Mouse (Mus musculus): ENCODE measurements around the gene Bud13. TPM values are rescaled to one million over a fixed set of nuclear protein-coding genes. Genes with fewer than 3 reads are reported as not detected.

Bud13 gene
- 4.0 and 8.1 TPM in 2 replicates for polyA plus RNA-seq (2012; ENCODE audit: insufficient read depth, low replicate concordance)

DNA sequence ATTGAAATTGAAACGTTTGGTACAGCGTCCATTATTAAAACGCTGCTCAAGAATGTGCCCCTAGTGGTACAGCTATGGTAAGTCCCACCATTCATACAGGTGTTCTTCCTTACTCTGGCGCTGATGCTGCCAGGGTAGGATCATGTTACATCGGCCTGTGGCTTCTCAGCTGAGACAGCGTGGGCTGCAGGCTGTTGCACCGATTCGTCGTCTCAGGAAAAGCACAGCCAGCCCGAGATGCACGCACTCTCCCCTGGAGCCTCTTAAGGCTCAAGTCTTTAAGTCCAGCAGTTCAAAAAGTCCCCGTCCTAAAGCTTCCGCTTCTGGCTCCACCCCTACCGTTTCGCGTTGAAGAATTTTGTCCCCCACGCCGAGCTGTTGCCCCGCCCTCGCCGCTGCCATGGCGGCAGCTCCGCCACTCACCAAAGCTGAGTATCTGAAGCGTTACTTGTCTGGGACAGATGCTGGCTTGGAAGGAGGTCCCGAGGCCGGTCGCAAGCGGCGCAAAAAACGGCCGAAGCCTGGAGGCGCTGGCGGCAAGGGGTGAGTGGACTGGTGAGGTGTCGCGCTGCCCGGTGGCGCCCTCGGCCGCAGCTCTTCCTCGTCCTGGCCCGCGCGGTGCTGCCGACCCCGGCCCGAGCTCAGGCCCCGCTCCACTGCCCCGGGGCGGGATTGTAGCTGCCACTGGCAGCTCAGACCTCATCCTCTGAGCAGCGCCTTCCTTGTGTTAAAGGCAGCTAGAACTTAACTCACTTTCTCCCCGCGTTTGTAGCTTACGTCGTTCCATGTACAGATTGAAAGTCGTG lies at the start of gene Bud13:
Gene Bud13 (plus strand): TSS at position 378 of the 806 bp plus-strand sequence.
- H3K27me3 ChIP-seq (replicated peaks) = no peaks in the 10 kb centered on the region
- peaks cover 37% of the 10 kb centered on the region for H3K4me1 ChIP-seq
- H3K9me3 ChIP-seq = no peaks in the 10 kb centered on the region
- H3K4me3 ChIP-seq (replicated peaks) = peak within 1 kb of the TSS; percentile 99
- H3K36me3 ChIP-seq (replicated peaks; ENCODE audit: low read length) = peaks cover 63% of the 10 kb centered on the region
- TF ChIP-seq FLI1 (IDR thresholded peaks at IDR 0.05; ENCODE audit: low read length) = no peak
- no peak for TF ChIP-seq GATA1 (IDR thresholded peaks at IDR 0.05; ENCODE audit: borderline replicate concordance, low read length)

GRCm38 (mm10) chr9:46235196-46235595 lies 47.6 kb upstream of the Bud13 start:
- H3K4me1 ChIP-seq = peaks cover 16% of the 10 kb centered on the region
- H3K4me3 ChIP-seq (replicated peaks) = no peak overlapping the region
- H3K27me3 ChIP-seq (replicated peaks) = peaks cover 85% of the 10 kb centered on the region
- no peaks in the 10 kb centered on the region for H3K36me3 ChIP-seq (replicated peaks; ENCODE audit: low read length)
- no peaks in the 10 kb centered on the region for H3K9me3 ChIP-seq
- TF ChIP-seq FLI1 (IDR thresholded peaks at IDR 0.05; ENCODE audit: low read length) (no peak), GATA1 (IDR thresholded peaks at IDR 0.05; ENCODE audit: borderline replicate concordance, low read length) (no peak)

GRCm38 (mm10) chr9:46235596-46235648 lies 47.4 kb upstream of the Bud13 start, which contains the start of gene Apoc3:
Gene Apoc3, minus strand, starts transcription at chr9:46235636.
- no peak for TF ChIP-seq FLI1 (IDR thresholded peaks at IDR 0.05; ENCODE audit: low read length)
- TF ChIP-seq GATA1 (IDR thresholded peaks at IDR 0.05; ENCODE audit: borderline replicate concordance, low read length) = no peak
- Histone ChIP-seq H3K4me1 (peaks cover 16% of the 10 kb centered on the region), H3K9me3 (no peaks in the 10 kb centered on the region), H3K4me3 (replicated peaks) (no peak within 1 kb of the TSS), H3K27me3 (replicated peaks) (peaks cover 84% of the 10 kb centered on the region), H3K36me3 (replicated peaks; ENCODE audit: low read length) (no peaks in the 10 kb centered on the region)

- H3K27me3 ChIP-seq (replicated peaks) = peaks cover 84% of the 10 kb centered on the region
- TF ChIP-seq GATA1 (IDR thresholded peaks at IDR 0.05; ENCODE audit: borderline replicate concordance, low read length) (no peak), FLI1 (IDR thresholded peaks at IDR 0.05; ENCODE audit: low read length) (no peak)
- H3K4me1 ChIP-seq = peaks cover 15% of the 10 kb centered on the region
- no peak overlapping the region for H3K4me3 ChIP-seq (replicated peaks)
- no peaks in the 10 kb centered on the region for H3K36me3 ChIP-seq (replicated peaks; ENCODE audit: low read length)
- no peaks in the 10 kb centered on the region for H3K9me3 ChIP-seq
These were observed 47.2 kb upstream of the Bud13 start for GRCm38 (mm10) chr9:46235649-46236048.

DNA sequence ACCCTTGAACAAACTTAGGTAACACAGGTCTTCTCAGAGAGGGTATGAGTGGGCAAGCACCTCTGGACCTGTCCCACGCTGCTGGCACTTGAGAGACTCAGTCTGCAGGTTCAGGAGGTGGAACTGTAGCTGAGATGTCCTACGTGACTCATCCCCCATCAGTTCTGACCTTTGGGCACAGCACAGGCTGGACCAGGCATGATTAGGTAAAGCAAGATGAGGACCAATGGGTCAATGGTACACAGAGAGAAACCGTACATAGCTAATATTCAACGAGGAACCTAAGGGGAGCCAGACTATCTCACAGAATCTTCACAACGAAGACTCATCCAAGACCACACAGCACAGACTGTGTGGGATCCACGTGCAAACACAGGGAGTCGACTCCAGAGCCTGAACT lies 44.0 kb upstream of the Bud13 start:
- no peak for TF ChIP-seq FLI1 (IDR thresholded peaks at IDR 0.05; ENCODE audit: low read length)
- no peak for TF ChIP-seq GATA1 (IDR thresholded peaks at IDR 0.05; ENCODE audit: borderline replicate concordance, low read length)
- Histone ChIP-seq H3K9me3 (no peaks in the 10 kb centered on the region), H3K4me3 (replicated peaks) (no peak overlapping the region), H3K27me3 (replicated peaks) (peaks cover 88% of the 10 kb centered on the region), H3K36me3 (replicated peaks; ENCODE audit: low read length) (no peaks in the 10 kb centered on the region), H3K4me1 (peaks cover 10% of the 10 kb centered on the region)

- Histone ChIP-seq H3K4me1 (peaks cover 10% of the 10 kb centered on the region), H3K4me3 (replicated peaks) (no peak within 1 kb of the TSS), H3K27me3 (replicated peaks) (peaks cover 83% of the 10 kb centered on the region), H3K36me3 (replicated peaks; ENCODE audit: low read length) (no peaks in the 10 kb centered on the region), H3K9me3 (no peaks in the 10 kb centered on the region)
- no peak for TF ChIP-seq FLI1 (IDR thresholded peaks at IDR 0.05; ENCODE audit: low read length)
- TF ChIP-seq GATA1 (IDR thresholded peaks at IDR 0.05; ENCODE audit: borderline replicate concordance, low read length) = no peak
These were observed 42.2 kb upstream of the Bud13 start, which contains the start of gene Apoa4 for GRCm38 (mm10) chr9:46240526-46241153. Gene Apoa4, plus strand, starts transcription at chr9:46240696.

DNA sequence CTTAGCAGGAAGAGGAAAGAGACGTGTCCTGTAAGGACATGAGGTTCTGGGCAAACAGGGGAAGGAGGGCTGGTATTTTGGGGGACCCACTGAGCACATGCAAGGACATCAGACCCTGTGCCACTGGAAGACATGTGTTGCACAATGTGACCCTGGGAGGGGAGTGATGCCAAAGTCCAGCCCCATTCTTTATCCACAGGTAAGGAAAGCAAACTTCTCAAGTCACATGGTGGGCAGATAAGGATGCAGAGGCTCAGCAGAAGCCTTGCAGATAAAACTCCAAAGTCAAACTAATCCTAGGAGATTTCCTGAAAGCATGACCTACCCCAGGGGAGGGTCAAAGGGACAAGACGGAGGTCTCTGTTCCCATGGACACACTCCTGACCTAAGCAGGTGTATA lies 41.0 kb upstream of the Bud13 start:
- no peak overlapping the region for H3K4me3 ChIP-seq (replicated peaks)
- H3K4me1 ChIP-seq = peaks cover 14% of the 10 kb centered on the region
- H3K36me3 ChIP-seq (replicated peaks; ENCODE audit: low read length) = no peaks in the 10 kb centered on the region
- TF ChIP-seq GATA1 (IDR thresholded peaks at IDR 0.05; ENCODE audit: borderline replicate concordance, low read length) = no peak
- no peak for TF ChIP-seq FLI1 (IDR thresholded peaks at IDR 0.05; ENCODE audit: low read length)
- H3K27me3 ChIP-seq (replicated peaks) = peaks cover 75% of the 10 kb centered on the region
- no peaks in the 10 kb centered on the region for H3K9me3 ChIP-seq

DNA sequence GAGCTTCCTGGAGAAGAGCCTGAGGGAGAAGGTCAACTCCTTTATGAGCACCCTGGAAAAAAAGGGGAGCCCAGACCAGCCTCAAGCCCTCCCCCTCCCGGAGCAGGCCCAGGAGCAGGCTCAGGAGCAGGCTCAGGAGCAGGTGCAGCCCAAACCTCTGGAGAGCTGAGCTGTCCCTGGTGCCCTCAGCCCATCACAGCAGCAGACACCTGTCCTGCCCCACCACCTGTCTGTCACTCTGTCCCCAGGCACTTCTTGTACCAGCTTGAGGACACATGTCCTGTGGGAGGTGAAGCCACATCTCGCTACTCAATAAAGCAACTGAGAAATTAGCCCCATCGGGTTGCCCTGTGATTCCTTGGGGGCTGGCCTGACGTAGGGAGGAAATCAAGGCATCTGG lies 39.7 kb upstream of the Bud13 start:
- peaks cover 64% of the 10 kb centered on the region for H3K27me3 ChIP-seq (replicated peaks)
- no peak overlapping the region for H3K4me3 ChIP-seq (replicated peaks)
- H3K4me1 ChIP-seq = peaks cover 16% of the 10 kb centered on the region
- H3K9me3 ChIP-seq = no peaks in the 10 kb centered on the region
- no peak for TF ChIP-seq FLI1 (IDR thresholded peaks at IDR 0.05; ENCODE audit: low read length)
- no peak for TF ChIP-seq GATA1 (IDR thresholded peaks at IDR 0.05; ENCODE audit: borderline replicate concordance, low read length)
- H3K36me3 ChIP-seq (replicated peaks; ENCODE audit: low read length) = no peaks in the 10 kb centered on the region

GRCm38 (mm10) chr9:46243584-46243983 lies 39.2 kb upstream of the Bud13 start:
- Histone ChIP-seq H3K4me1 (peaks cover 16% of the 10 kb centered on the region), H3K4me3 (replicated peaks) (no peak overlapping the region), H3K27me3 (replicated peaks) (peaks cover 62% of the 10 kb centered on the region), H3K36me3 (replicated peaks; ENCODE audit: low read length) (no peaks in the 10 kb centered on the region), H3K9me3 (no peaks in the 10 kb centered on the region)
- TF ChIP-seq FLI1 (IDR thresholded peaks at IDR 0.05; ENCODE audit: low read length) (no peak), GATA1 (IDR thresholded peaks at IDR 0.05; ENCODE audit: borderline replicate concordance, low read length) (no peak)

GRCm38 (mm10) chr9:46246752-46247324 lies 36.0 kb upstream of the Bud13 start:
- Histone ChIP-seq H3K4me3 (replicated peaks) (peak overlapping the region; percentile 69), H3K4me1 (peaks cover 6% of the 10 kb centered on the region), H3K9me3 (no peaks in the 10 kb centered on the region), H3K36me3 (replicated peaks; ENCODE audit: low read length) (no peaks in the 10 kb centered on the region), H3K27me3 (replicated peaks) (peaks cover 34% of the 10 kb centered on the region)
- no peak for TF ChIP-seq FLI1 (IDR thresholded peaks at IDR 0.05; ENCODE audit: low read length)

All from megakaryocyte, embryonic 14.5 days (primary cell).